Comparison of ENCODE assay signal across 9 mouse cellular contexts in genomic region chr17:45684667-45685131, GRCm38 (mm10). TPM values are rescaled to one million over a fixed set of nuclear protein-coding genes. Genes with fewer than 3 reads are reported as not detected.
DNase-seq lines count a peak whose midpoint lies in the region; ATAC-seq and TF ChIP-seq lines count a peak whose summit lies in the region.
"Had no signal": no experiment of that assay in that cellular context is flagged by ENCODE, and none has a peak within 500 bp of the region (broad histone marks: within the 10 kb centered on the region; RNA-seq: fewer than 3 reads in every experiment).

No protein-coding gene starts in this region.

- H3K36me3 ChIP-seq in lung, embryonic 14.5 days (ENCODE audit: insufficient read depth) = 0 out of 2 replicates have a peak, but pooled peaks cover under 1% of the 10 kb centered on the region
- H3K36me3 ChIP-seq in embryonic facial prominence, embryonic 13.5 days = no peaks in the 10 kb centered on the region
- no peaks in the 10 kb centered on the region for H3K36me3 ChIP-seq in hindbrain, embryonic 16.5 days (ENCODE audit: control insufficient read depth, insufficient read depth, low read length)
- H3K36me3 ChIP-seq in midbrain, postnatal 0 days (ENCODE audit: insufficient read depth, low read length) = 0 out of 2 replicates have a peak, but pooled peaks cover 1% of the 10 kb centered on the region

- ATAC-seq in lung, embryonic 14.5 days (ENCODE audit: insufficient read depth) = peak; percentile 19; the same call in 1 of the 2 replicates
- ATAC-seq in embryonic facial prominence, embryonic 13.5 days (ENCODE audit: insufficient number of reproducible peaks, insufficient read depth, low FRiP score, low TSS enrichment, low read depth) = no peak
- ATAC-seq in hindbrain, embryonic 16.5 days = peak; percentile 25
- 0 out of 2 replicates have a peak, but pooled peaks have one; percentile 8 for ATAC-seq in midbrain, postnatal 0 days (ENCODE audit: low FRiP score)

- no peaks in the 10 kb centered on the region for H3K27me3 ChIP-seq in lung, embryonic 14.5 days (ENCODE audit: insufficient read depth, low read length)
- H3K27me3 ChIP-seq in embryonic facial prominence, embryonic 13.5 days = no peaks in the 10 kb centered on the region
- H3K27me3 ChIP-seq in hindbrain, embryonic 16.5 days (replicated peaks; ENCODE audit: control insufficient read depth, insufficient read depth, low read length) = no peaks in the 10 kb centered on the region
- no peaks in the 10 kb centered on the region for H3K27me3 ChIP-seq in midbrain, postnatal 0 days (ENCODE audit: insufficient read depth, low read length)

- H3K4me2 ChIP-seq in lung, embryonic 14.5 days = peak overlapping the region; percentile 86
- H3K4me2 ChIP-seq in embryonic facial prominence, embryonic 13.5 days = peak overlapping the region; percentile 87
- H3K4me2 ChIP-seq in hindbrain, embryonic 16.5 days (ENCODE audit: low read length) = peak overlapping the region; percentile 71
- peak overlapping the region; percentile 76 for H3K4me2 ChIP-seq in midbrain, postnatal 0 days (ENCODE audit: low read depth, low read length, poor library complexity, severe bottlenecking)

- no peak for TF ChIP-seq CTCF in lung, embryonic 14.5 days (IDR thresholded peaks at IDR 0.05; ENCODE audit: low read depth)
- TF ChIP-seq CTCF in midbrain, postnatal 0 days (IDR thresholded peaks at IDR 0.05) = no peak

- H3K27ac ChIP-seq in lung, embryonic 14.5 days (ENCODE audit: low read depth) = peak overlapping the region; percentile 80; the same call in 1 of the 2 replicates
- peak overlapping the region; percentile 89 for H3K27ac ChIP-seq in embryonic facial prominence, embryonic 13.5 days
- H3K27ac ChIP-seq in hindbrain, embryonic 16.5 days (ENCODE audit: low read depth, low read length) = peak overlapping the region; percentile 86
- peak overlapping the region; percentile 89 for H3K27ac ChIP-seq in midbrain, postnatal 0 days (ENCODE audit: low read depth, low read length)

- DNase-seq in lung, embryonic 14.5 days = peak; percentile 31
- DNase-seq in lung, postnatal 14 days = no peak
- DNase-seq in midbrain, postnatal 0 days (ENCODE audit: low spot score) = peak; percentile 26
- DNase-seq in urinary bladder, postnatal 4 days (ENCODE audit: low spot score in 2 of 2) = no peak
- DNase-seq in frontal cortex, adult 2 months (ENCODE audit: extremely low spot score in 1 of 2, low spot score in 1 of 2) = no peak
- DNase-seq in embryo, embryonic 10 days (ENCODE audit: low spot score) = no peak

- H3K9me3 ChIP-seq in lung, embryonic 14.5 days (ENCODE audit: low read depth, low read length) = no peaks in the 10 kb centered on the region
- H3K9me3 ChIP-seq in embryonic facial prominence, embryonic 13.5 days = no peaks in the 10 kb centered on the region
- H3K9me3 ChIP-seq in hindbrain, embryonic 16.5 days (ENCODE audit: control insufficient read depth, low read length) = no peaks in the 10 kb centered on the region
- H3K9me3 ChIP-seq in midbrain, postnatal 0 days (ENCODE audit: low read length) = no peaks in the 10 kb centered on the region

- peaks cover 17% of the 10 kb centered on the region for H3K4me1 ChIP-seq in lung, embryonic 14.5 days (ENCODE audit: insufficient read depth)
- peaks cover 40% of the 10 kb centered on the region for H3K4me1 ChIP-seq in embryonic facial prominence, embryonic 13.5 days
- H3K4me1 ChIP-seq in hindbrain, embryonic 16.5 days (ENCODE audit: control insufficient read depth, insufficient read depth, low read depth, low read length) = peaks cover 26% of the 10 kb centered on the region
- peaks cover 15% of the 10 kb centered on the region for H3K4me1 ChIP-seq in midbrain, postnatal 0 days (ENCODE audit: insufficient read depth, low read length)

- peak overlapping the region; percentile 91 for H3K4me3 ChIP-seq in lung, embryonic 14.5 days (ENCODE audit: low read depth, low read length)
- peak overlapping the region; percentile 90 for H3K4me3 ChIP-seq in embryonic facial prominence, embryonic 13.5 days
- peak overlapping the region; percentile 80 for H3K4me3 ChIP-seq in hindbrain, embryonic 16.5 days (ENCODE audit: low read length)
- peak overlapping the region; percentile 70 for H3K4me3 ChIP-seq in midbrain, postnatal 0 days (ENCODE audit: low read depth, low read length)

- 24% methylated on average over 14 of the region's 14 CpGs for WGBS in lung, embryonic 14.5 days
- 24% methylated on average over 14 of the region's 14 CpGs for WGBS in embryonic facial prominence, embryonic 13.5 days
- WGBS in hindbrain, embryonic 16.5 days = 28% methylated on average over 14 of the region's 14 CpGs
- 22% methylated on average over 14 of the region's 14 CpGs for WGBS in midbrain, postnatal 0 days

- H3K9ac ChIP-seq in lung, embryonic 14.5 days = peak overlapping the region; percentile 90
- H3K9ac ChIP-seq in embryonic facial prominence, embryonic 13.5 days = peak overlapping the region; percentile 92
- H3K9ac ChIP-seq in hindbrain, embryonic 16.5 days (ENCODE audit: low read depth, low read length) = peak overlapping the region; percentile 86
- peak overlapping the region; percentile 89 for H3K9ac ChIP-seq in midbrain, postnatal 0 days (replicated peaks; ENCODE audit: low read length, poor library complexity, severe bottlenecking)

RNA-seq across cellular contexts. Expression of gene Mrpl14, which starts 1.4 kb away (rescaled TPM):
- 162 and 168 TPM in 2 replicates for polyA plus RNA-seq in lung, embryonic 14.5 days (2014; fragmentation: Nextera tagmentation; extraction: Ambion mirVana)
- 146 and 152 TPM in 2 replicates for polyA plus RNA-seq in embryonic facial prominence, embryonic 13.5 days (2015; fragmentation: Nextera tagmentation; extraction: Ambion mirVana)
- polyA plus RNA-seq in hindbrain, embryonic 16.5 days (2015; fragmentation: Nextera tagmentation; extraction: Ambion mirVana) = 128 and 134 TPM in 2 replicates
- total RNA-seq in midbrain, postnatal 0 days (2014; rRNA removed) = 41.9 and 42.8 TPM in 2 replicates
- 113 and 114 TPM in 2 replicates for polyA plus RNA-seq in midbrain, postnatal 0 days (2015; fragmentation: Nextera tagmentation; extraction: Ambion mirVana)
- polyA plus RNA-seq in frontal cortex, adult 2 months (2012; rRNA removed) = 48.4 and 52.8 TPM in 2 replicates

RNA-seq across cellular contexts. Expression of gene Tmem63b, which starts 2.0 kb away (rescaled TPM):
- 29.7 and 31.3 TPM in 2 replicates for polyA plus RNA-seq in lung, embryonic 14.5 days (2014; fragmentation: Nextera tagmentation; extraction: Ambion mirVana)
- polyA plus RNA-seq in embryonic facial prominence, embryonic 13.5 days (2015; fragmentation: Nextera tagmentation; extraction: Ambion mirVana) = 38.0 and 42.4 TPM in 2 replicates
- 147 and 148 TPM in 2 replicates for polyA plus RNA-seq in hindbrain, embryonic 16.5 days (2015; fragmentation: Nextera tagmentation; extraction: Ambion mirVana)
- 213 and 264 TPM in 2 replicates for total RNA-seq in midbrain, postnatal 0 days (2014; rRNA removed)
- 149 and 153 TPM in 2 replicates for polyA plus RNA-seq in midbrain, postnatal 0 days (2015; fragmentation: Nextera tagmentation; extraction: Ambion mirVana)
- polyA plus RNA-seq in frontal cortex, adult 2 months (2012; rRNA removed) = 176 and 198 TPM in 2 replicates

RNA-seq across cellular contexts. Expression of gene Capn11, which starts 25.6 kb away (rescaled TPM):
- 0.07 TPM in 1 of 2 replicates, not detected in the other for polyA plus RNA-seq in lung, embryonic 14.5 days (2014; fragmentation: Nextera tagmentation; extraction: Ambion mirVana)
- polyA plus RNA-seq in embryonic facial prominence, embryonic 13.5 days (2015; fragmentation: Nextera tagmentation; extraction: Ambion mirVana) = 0.63 and 0.84 TPM in 2 replicates
- polyA plus RNA-seq in hindbrain, embryonic 16.5 days (2015; fragmentation: Nextera tagmentation; extraction: Ambion mirVana) = 0.75 and 0.79 TPM in 2 replicates
- 1.2 and 1.4 TPM in 2 replicates for total RNA-seq in midbrain, postnatal 0 days (2014; rRNA removed)
- polyA plus RNA-seq in midbrain, postnatal 0 days (2015; fragmentation: Nextera tagmentation; extraction: Ambion mirVana) = 0.19 and 1.4 TPM in 2 replicates
- polyA plus RNA-seq in frontal cortex, adult 2 months (2012; rRNA removed) = 0.23 and 0.34 TPM in 2 replicates

RNA-seq across cellular contexts. Expression of gene 1600014C23Rik, which starts 48.9 kb away (rescaled TPM):
- not detected in 2 replicates for polyA plus RNA-seq in lung, embryonic 14.5 days (2014; fragmentation: Nextera tagmentation; extraction: Ambion mirVana)
- polyA plus RNA-seq in embryonic facial prominence, embryonic 13.5 days (2015; fragmentation: Nextera tagmentation; extraction: Ambion mirVana) = not detected in 2 replicates
- 0.66 TPM in 1 of 2 replicates, not detected in the other for polyA plus RNA-seq in hindbrain, embryonic 16.5 days (2015; fragmentation: Nextera tagmentation; extraction: Ambion mirVana)
- total RNA-seq in midbrain, postnatal 0 days (2014; rRNA removed) = not detected in 2 replicates
- 0.67 TPM in 1 of 2 replicates, not detected in the other for polyA plus RNA-seq in midbrain, postnatal 0 days (2015; fragmentation: Nextera tagmentation; extraction: Ambion mirVana)
- polyA plus RNA-seq in frontal cortex, adult 2 months (2012; rRNA removed) = 0.22 and 0.27 TPM in 2 replicates
- total RNA-seq: common myeloid progenitor, adult 5-6 weeks had no signal

Comparison
In these comparisons a context has a peak if more than half of its experiments do, and no peak if none do; other contexts are left out.
1. DNase-seq: peak in lung, embryonic 14.5 days (single experiment) and midbrain, postnatal 0 days (single experiment); none in lung, postnatal 14 days (single experiment), urinary bladder, postnatal 4 days (0 of 2), frontal cortex, adult 2 months (0 of 2) and embryo, embryonic 10 days (single experiment).
2. Peak in every context shown above with its lines, with median percentiles within 50 percentile points of each other: H3K27ac ChIP-seq, H3K4me2 ChIP-seq, H3K4me3 ChIP-seq and H3K9ac ChIP-seq.